Mouse (Mus musculus) midbrain, embryonic 12.5 days (tissue): ENCODE data around the gene R3hcc1l. TPM values are rescaled to one million over a fixed set of nuclear protein-coding genes. Genes with fewer than 3 reads are reported as not detected.
A peak's percentile ranks its signal among the peaks of the same experiment; 100 is the strongest.

Experiments used
- ATAC-seq: fragments of 200-750 bp; cut with Nextera tagmentation; 2 replicates; pipeline ENCODE4 v1.8.0; 2017; ENCODE audit warnings: low read depth, moderate TSS enrichment, moderate library complexity; ENCODE audit not compliant: low FRiP score
- H3K27ac ChIP-seq: fragments of 300-500 bp; sonication (generic); replicated peaks from 2 replicates; pipeline ENCODE4 v1.5.1; 2016; ENCODE audit warnings: mild to moderate bottlenecking
- H3K27me3 ChIP-seq: fragments of 300-500 bp; sonication (generic); 2 replicates; pipeline ENCODE4 v1.6.1; 2016; ENCODE audit warnings: mild to moderate bottlenecking
- H3K36me3 ChIP-seq: fragments of 300-500 bp; sonication (generic); 2 replicates; pipeline ENCODE4 v1.6.1; 2016
- H3K4me1 ChIP-seq: fragments of 300-500 bp; sonication (generic); 2 replicates; pipeline ENCODE4 v1.6.1; 2016
- H3K4me2 ChIP-seq: fragments of 300-500 bp; sonication (generic); replicated peaks from 2 replicates; pipeline ENCODE4 v1.6.1; 2016; ENCODE audit warnings: mild to moderate bottlenecking, moderate library complexity
- H3K4me3 ChIP-seq: fragments of 300-500 bp; sonication (generic); 2 replicates; pipeline ENCODE4 v1.5.1; 2016; ENCODE audit warnings: mild to moderate bottlenecking
- H3K9ac ChIP-seq: fragments of 300-500 bp; sonication (generic); replicated peaks from 2 replicates; pipeline ENCODE4 v1.6.1; 2016; ENCODE audit warnings: mild to moderate bottlenecking, moderate library complexity
- H3K9me3 ChIP-seq: fragments of 300-500 bp; sonication (generic); 2 replicates; pipeline ENCODE4 v1.6.1; 2016; ENCODE audit warnings: mild to moderate bottlenecking
- WGBS: fragments of 180-500 bp; shearing (Covaris S2); methylation state at CpG from one replicate; pipeline ENCODE4 v1.1.7; 2016; 5-methylcytosine and 5-hydroxymethylcytosine counted together
- polyA plus RNA-seq: library from polyadenylated mRNA; unstranded; fragments of >200 nt; fragmentation: Nextera tagmentation; extraction: Ambion mirVana; gene quantifications from 2 replicates; pipeline ENCODE4 v1.2.1, GENCODE M21; 2016

Gene R3hcc1l
- polyA plus RNA-seq, 1 experiment from 2014 or later = 22.5 TPM

DNA sequence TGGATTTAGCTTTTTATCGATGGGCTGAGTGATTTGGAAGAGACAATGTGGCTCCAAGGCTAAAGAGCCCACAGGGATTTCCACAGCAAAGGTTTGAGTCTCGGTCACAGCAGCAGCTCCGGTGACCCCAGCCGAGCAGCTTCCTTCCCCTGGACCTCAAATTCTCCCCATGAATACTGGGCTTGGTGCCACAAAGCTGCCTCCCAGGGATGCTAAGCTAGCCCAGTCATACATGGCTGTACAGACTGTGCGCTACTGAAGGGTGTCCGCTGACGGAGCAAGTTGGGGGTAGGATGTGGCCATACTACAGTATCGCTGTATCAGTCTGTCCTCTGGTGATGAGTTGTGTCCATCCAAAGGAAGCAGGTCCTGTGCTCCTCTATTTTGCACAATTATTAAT, 2.9 kb upstream of the R3hcc1l start:
- H3K27ac ChIP-seq = no peak overlapping the region
- no peak for ATAC-seq
- no peaks in the 10 kb centered on the region for H3K36me3 ChIP-seq
- 91% methylated on average over 8 of the region's 8 CpGs for WGBS
- no peak overlapping the region for H3K9ac ChIP-seq
- H3K27me3 ChIP-seq = no peaks in the 10 kb centered on the region
- no peak overlapping the region for H3K4me2 ChIP-seq
- H3K4me1 ChIP-seq = peaks cover 11% of the 10 kb centered on the region
- no peak overlapping the region for H3K4me3 ChIP-seq
- H3K9me3 ChIP-seq = no peaks in the 10 kb centered on the region

- H3K36me3 ChIP-seq = no peaks in the 10 kb centered on the region
- H3K27me3 ChIP-seq = no peaks in the 10 kb centered on the region
- 90% methylated on average over 8 of the region's 8 CpGs for whole genome bisulfite sequencing
- no peak overlapping the region for H3K4me2 ChIP-seq
- no peak for ATAC-seq
- H3K27ac ChIP-seq = no peak overlapping the region
- no peak overlapping the region for H3K9ac ChIP-seq
- H3K4me3 ChIP-seq = no peak overlapping the region
- peaks cover 12% of the 10 kb centered on the region for H3K4me1 ChIP-seq
- H3K9me3 ChIP-seq = no peaks in the 10 kb centered on the region
Measured at GRCm38 (mm10) chr19:42516121-42516520, 2.4 kb upstream of the R3hcc1l start.

GRCm38 (mm10) chr19:42517957-42518619, 471 bp upstream of the R3hcc1l start:
- Histone ChIP-seq H3K4me3 (peak overlapping the region; percentile 90), H3K36me3 (no peaks in the 10 kb centered on the region), H3K4me2 (peak overlapping the region; percentile 62), H3K9ac (peak overlapping the region; percentile 79), H3K4me1 (peaks cover 12% of the 10 kb centered on the region), H3K9me3 (no peaks in the 10 kb centered on the region), H3K27me3 (no peaks in the 10 kb centered on the region), H3K27ac (no peak overlapping the region; the same call in 1 of the 2 replicates)
- ATAC-seq = no peak; the same call in 1 of the 2 replicates
- 27% methylated on average over 24 of the region's 24 CpGs for WGBS

DNA sequence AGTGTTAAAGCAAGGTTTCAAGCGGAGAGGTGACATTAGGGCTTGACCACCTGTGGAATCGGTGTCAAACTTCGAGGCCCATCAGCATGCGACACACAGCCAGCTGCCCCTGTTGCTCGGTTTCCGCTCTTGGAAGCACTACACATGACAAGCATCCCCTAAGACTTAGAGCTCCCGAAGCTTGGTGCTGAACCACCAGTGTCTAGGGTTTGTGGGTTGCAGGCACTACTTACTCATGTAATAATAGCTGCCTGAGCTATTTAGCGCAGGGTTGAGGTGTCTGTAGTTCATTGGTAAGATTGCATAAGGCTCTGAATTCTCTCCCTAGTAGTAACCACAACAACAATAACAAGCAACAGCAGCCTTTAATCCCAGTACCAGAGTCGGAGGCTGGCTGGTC, 1.2 kb downstream of the R3hcc1l start:
- no peaks in the 10 kb centered on the region for H3K9me3 ChIP-seq
- peaks cover 12% of the 10 kb centered on the region for H3K4me1 ChIP-seq
- H3K27me3 ChIP-seq = no peaks in the 10 kb centered on the region
- no peaks in the 10 kb centered on the region for H3K36me3 ChIP-seq
- peak overlapping the region; percentile 79; the same call in 1 of the 2 replicates for H3K9ac ChIP-seq
- ATAC-seq = no peak
- no peak overlapping the region for H3K27ac ChIP-seq
- peak overlapping the region; percentile 90 for H3K4me3 ChIP-seq
- peak overlapping the region; percentile 62 for H3K4me2 ChIP-seq
- 46% methylated on average over 9 of the region's 9 CpGs for WGBS

GRCm38 (mm10) chr19:42524703-42525102, 6.1 kb downstream of the R3hcc1l start:
- WGBS = 92% methylated on average over 2 of the region's 2 CpGs
- no peaks in the 10 kb centered on the region for H3K36me3 ChIP-seq
- peaks cover 5% of the 10 kb centered on the region for H3K4me1 ChIP-seq
- H3K27ac ChIP-seq = no peak overlapping the region
- no peak for ATAC-seq
- no peak overlapping the region for H3K4me2 ChIP-seq
- no peak overlapping the region for H3K9ac ChIP-seq
- no peaks in the 10 kb centered on the region for H3K9me3 ChIP-seq
- H3K4me3 ChIP-seq = no peak overlapping the region
- H3K27me3 ChIP-seq = no peaks in the 10 kb centered on the region

DNA sequence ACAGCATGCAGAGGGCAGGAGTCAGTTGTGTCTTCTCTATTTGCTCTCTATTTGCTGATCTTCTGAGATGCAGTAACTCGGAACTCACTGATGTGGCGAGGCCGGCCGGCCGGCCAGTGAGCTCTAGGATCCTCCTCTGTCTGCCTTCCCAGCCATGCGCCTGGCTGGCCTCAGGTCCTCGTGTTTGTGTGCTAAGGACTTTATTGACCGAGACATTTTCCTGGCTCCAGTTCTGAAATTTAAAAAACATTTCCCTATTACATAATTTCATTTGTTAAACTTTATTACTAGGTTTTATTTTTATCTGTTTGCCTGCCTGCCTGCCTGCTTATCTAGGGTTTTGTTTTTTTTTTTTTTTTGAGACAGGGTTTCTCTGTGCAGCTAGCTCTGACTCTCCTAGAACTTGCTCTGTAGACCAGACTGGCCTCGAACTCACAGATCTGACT, 11.5 kb downstream of the R3hcc1l start:
- H3K9ac ChIP-seq = no peak overlapping the region
- no peak overlapping the region for H3K4me2 ChIP-seq
- H3K4me3 ChIP-seq = no peak overlapping the region
- 75% methylated on average over 9 of the region's 9 CpGs for WGBS
- no peaks in the 10 kb centered on the region for H3K27me3 ChIP-seq
- no peaks in the 10 kb centered on the region for H3K36me3 ChIP-seq
- H3K4me1 ChIP-seq = no peaks in the 10 kb centered on the region; the same call in 1 of the 2 replicates
- ATAC-seq = no peak
- no peaks in the 10 kb centered on the region for H3K9me3 ChIP-seq
- no peak overlapping the region for H3K27ac ChIP-seq

DNA sequence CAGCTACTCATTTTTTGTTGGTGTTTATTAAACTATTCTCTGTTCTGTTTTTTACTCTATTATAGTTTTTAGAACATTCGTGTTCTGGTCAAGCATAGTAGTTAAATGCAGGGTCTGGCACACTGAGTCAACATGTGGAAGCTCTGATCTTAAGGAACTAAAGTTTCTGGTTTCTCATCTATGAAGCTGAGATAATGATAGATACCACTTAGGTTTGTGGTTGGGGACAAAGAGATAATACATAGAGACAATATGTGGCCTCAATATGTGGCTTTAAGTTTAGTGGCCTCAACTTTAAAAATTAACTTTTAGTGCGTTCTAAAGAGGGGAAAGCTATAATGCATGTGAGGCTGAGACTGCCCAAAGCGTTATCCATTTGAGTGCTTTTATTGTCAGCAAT, 15.9 kb downstream of the R3hcc1l start:
- Histone ChIP-seq H3K4me2 (no peak overlapping the region), H3K9ac (no peak overlapping the region), H3K9me3 (no peaks in the 10 kb centered on the region), H3K27ac (no peak overlapping the region), H3K4me1 (no peaks in the 10 kb centered on the region; the same call in 1 of the 2 replicates), H3K36me3 (no peaks in the 10 kb centered on the region), H3K27me3 (no peaks in the 10 kb centered on the region), H3K4me3 (no peak overlapping the region)
- ATAC-seq = no peak
- WGBS = 92% methylated on average over 3 of the region's 3 CpGs

GRCm38 (mm10) chr19:42537600-42537999, 19.0 kb downstream of the R3hcc1l start:
- H3K4me3 ChIP-seq = no peak overlapping the region
- no peaks in the 10 kb centered on the region for H3K27me3 ChIP-seq
- 100% methylated on average over 1 of the region's 1 CpGs for WGBS
- H3K27ac ChIP-seq = no peak overlapping the region
- no peaks in the 10 kb centered on the region for H3K9me3 ChIP-seq
- H3K4me2 ChIP-seq = no peak overlapping the region
- H3K36me3 ChIP-seq = no peaks in the 10 kb centered on the region
- no peak overlapping the region for H3K9ac ChIP-seq
- peaks cover 5% of the 10 kb centered on the region; the same call in 1 of the 2 replicates for H3K4me1 ChIP-seq
- no peak for ATAC-seq

- H3K27me3 ChIP-seq = no peaks in the 10 kb centered on the region
- ATAC-seq = no peak
- no peak overlapping the region for H3K4me3 ChIP-seq
- H3K4me2 ChIP-seq = no peak overlapping the region
- H3K36me3 ChIP-seq = no peaks in the 10 kb centered on the region
- 92% methylated on average over 2 of the region's 2 CpGs for WGBS
- H3K27ac ChIP-seq = no peak overlapping the region
- no peak overlapping the region for H3K9ac ChIP-seq
- peaks cover 5% of the 10 kb centered on the region; the same call in 1 of the 2 replicates for H3K4me1 ChIP-seq
- H3K9me3 ChIP-seq = no peaks in the 10 kb centered on the region
Measured at GRCm38 (mm10) chr19:42538911-42539310, 20.4 kb downstream of the R3hcc1l start.

GRCm38 (mm10) chr19:42539414-42540189, 21.0 kb downstream of the R3hcc1l start:
- ATAC-seq = no peak
- Histone ChIP-seq H3K4me3 (no peak overlapping the region), H3K4me2 (no peak overlapping the region), H3K36me3 (no peaks in the 10 kb centered on the region), H3K9ac (no peak overlapping the region), H3K9me3 (no peaks in the 10 kb centered on the region), H3K4me1 (peaks cover 5% of the 10 kb centered on the region; the same call in 1 of the 2 replicates), H3K27me3 (no peaks in the 10 kb centered on the region), H3K27ac (no peak overlapping the region)
- 81% methylated on average over 7 of the region's 7 CpGs for WGBS

GRCm38 (mm10) chr19:42540649-42541048, 22.1 kb downstream of the R3hcc1l start:
- H3K36me3 ChIP-seq = no peaks in the 10 kb centered on the region
- ATAC-seq = no peak
- 66% methylated on average over 3 of the region's 3 CpGs for WGBS
- no peak overlapping the region for H3K9ac ChIP-seq
- no peak overlapping the region for H3K4me3 ChIP-seq
- H3K9me3 ChIP-seq = no peaks in the 10 kb centered on the region
- no peak overlapping the region for H3K27ac ChIP-seq
- no peak overlapping the region for H3K4me2 ChIP-seq
- H3K27me3 ChIP-seq = no peaks in the 10 kb centered on the region
- peaks cover 5% of the 10 kb centered on the region; the same call in 1 of the 2 replicates for H3K4me1 ChIP-seq

DNA sequence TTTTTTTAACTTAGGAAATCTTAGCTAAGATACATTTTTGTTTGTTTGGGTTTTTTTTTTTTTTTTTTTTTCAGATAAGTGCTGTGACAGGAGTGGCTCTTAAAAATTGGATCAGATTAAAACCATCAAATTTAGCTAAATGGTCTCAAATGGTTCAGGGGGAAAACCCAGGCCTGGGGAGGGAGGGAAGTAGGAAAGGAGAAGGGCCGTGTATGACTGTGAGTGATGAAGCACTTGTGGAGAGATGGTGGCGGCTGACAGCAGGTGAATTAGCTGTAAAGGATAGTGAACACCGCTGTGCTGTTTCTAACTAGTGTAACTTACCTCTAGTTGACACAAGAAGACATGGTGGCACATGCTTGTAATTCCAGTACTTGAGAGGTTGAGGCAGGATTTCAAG, 40.1 kb downstream of the R3hcc1l start:
- no peaks in the 10 kb centered on the region for H3K4me1 ChIP-seq
- peaks cover 8% of the 10 kb centered on the region; the same call in 1 of the 2 replicates for H3K36me3 ChIP-seq
- no peak for ATAC-seq
- H3K27me3 ChIP-seq = no peaks in the 10 kb centered on the region
- H3K4me2 ChIP-seq = no peak overlapping the region
- no peak overlapping the region for H3K27ac ChIP-seq
- H3K9me3 ChIP-seq = no peaks in the 10 kb centered on the region
- no peak overlapping the region for H3K4me3 ChIP-seq
- 87% methylated on average over 3 of the region's 3 CpGs for WGBS
- no peak overlapping the region for H3K9ac ChIP-seq
